Mouse (Mus musculus): ENCODE measurements around the gene Ube4a.

- TF ChIP-seq CTCF (IDR thresholded peaks at IDR 0.05; ENCODE audit: extremely low read depth, insufficient read depth, low read length) (no peak), POLR2A (IDR thresholded peaks at IDR 0.05; ENCODE audit: extremely low read depth, insufficient read depth, low read length) (no peak)
Measured at GRCm38 (mm10) chr9:44981104-44981503, 15.7 kb upstream of the Ube4a start.
